Mouse (Mus musculus) large intestine, adult 2 months (tissue): ENCODE measurements around the gene Bclaf3. TPM values are rescaled to one million over a fixed set of nuclear protein-coding genes. Genes with fewer than 3 reads are reported as not detected.
A peak's percentile ranks its signal among the peaks of the same experiment; 100 is the strongest.

Experiments used
- DNase-seq: peaks from one replicate; pipeline ENCODE4 v3.0.0-alpha.2; 2012; ENCODE audit warnings: low read depth, low spot score
- WGBS: fragments of 180-500 bp; shearing (Covaris S2); methylation state at CpG from one replicate; pipeline ENCODE4 v1.1.7; 2018; 5-methylcytosine and 5-hydroxymethylcytosine counted together
- polyA plus RNA-seq: library from polyadenylated mRNA; depleted of rRNA; stranded (reverse); fragments of >200 nt; gene quantifications from 2 replicates; pipeline ENCODE4 v1.2.3, GENCODE M21; 2012; rRNA removed

Bclaf3 gene
- polyA plus RNA-seq, 1 experiment, result 1.1 TPM

- DNase-seq, result no peak
- WGBS, result 17% methylated on average over 12 of the region's 12 CpGs
Observed at GRCm38 (mm10) chrX:159626208-159626906, 99.9 kb downstream of the Bclaf3 start.

DNA sequence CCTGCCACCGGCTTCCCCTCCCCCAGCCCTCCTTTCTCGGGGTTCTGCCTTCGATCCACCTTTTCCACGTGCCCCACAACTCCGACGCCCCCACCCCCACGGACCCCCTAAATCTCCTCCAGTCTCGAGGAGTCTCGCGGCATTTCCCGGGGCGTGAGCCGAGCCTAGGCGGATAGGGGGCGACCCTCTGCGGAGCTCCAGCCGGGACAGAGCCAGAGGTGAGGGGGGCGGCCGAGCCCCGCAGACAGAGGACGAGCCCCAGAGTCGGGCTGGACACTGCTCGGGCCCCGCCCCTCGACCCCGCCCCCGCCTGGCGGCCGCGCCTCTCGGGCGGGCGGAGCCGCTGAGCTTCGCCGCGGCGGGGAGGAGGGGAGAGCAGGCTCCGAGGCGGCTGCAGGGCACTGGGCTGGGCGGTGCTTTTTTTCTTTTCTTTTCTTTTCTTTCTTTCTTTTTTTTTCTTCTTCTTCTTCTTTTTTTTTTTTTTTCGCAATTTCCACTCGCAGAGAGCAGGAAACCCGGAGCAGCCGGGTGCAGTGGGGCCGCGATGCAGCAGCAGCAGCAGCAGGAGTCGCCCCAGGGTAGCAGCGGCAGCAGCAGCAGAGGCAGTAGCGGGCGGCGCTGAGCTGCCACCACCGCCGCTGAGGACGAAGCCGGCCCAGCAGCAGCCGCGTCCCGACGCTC lies 100.6 kb downstream of the Bclaf3 start, which contains the start of gene Sh3kbp1:
Gene Sh3kbp1 (plus strand): TSS at position 366 of the 681 bp plus-strand sequence.
- WGBS, result 14% methylated on average over 60 of the region's 60 CpGs
- DNase-seq, result peak; percentile 8

GRCm38 (mm10) chrX:159627588-159628566 lies 101.4 kb downstream of the Bclaf3 start:
- DNase-seq, result no peak
- WGBS, result 19% methylated on average over 56 of the region's 56 CpGs

DNA sequence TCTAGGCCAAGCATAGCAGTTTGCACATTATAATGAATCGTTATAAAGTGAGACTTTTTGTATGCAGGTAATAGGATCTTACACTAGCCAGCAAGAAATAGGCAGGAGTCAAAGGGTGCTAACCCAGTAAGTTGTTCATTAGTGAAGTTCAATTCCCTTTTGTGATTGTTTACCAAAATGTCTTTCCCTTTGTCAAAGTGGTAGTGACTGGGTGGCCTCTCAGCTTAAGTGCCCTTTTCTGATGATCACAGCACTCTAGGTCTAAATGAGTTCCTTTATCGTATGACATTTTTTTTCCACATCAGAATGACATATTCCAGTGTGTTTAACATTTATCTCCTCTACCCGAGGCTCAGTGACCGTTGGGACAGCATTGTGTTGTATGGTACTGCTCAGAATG lies 102.1 kb downstream of the Bclaf3 start:
- WGBS, result 58% methylated on average over 4 of the region's 4 CpGs
- no peak for DNase-seq

- WGBS, result 81% methylated on average over 2 of the region's 2 CpGs
- DNase-seq, result no peak
Observed at GRCm38 (mm10) chrX:159629203-159629602, 102.7 kb downstream of the Bclaf3 start.

DNA sequence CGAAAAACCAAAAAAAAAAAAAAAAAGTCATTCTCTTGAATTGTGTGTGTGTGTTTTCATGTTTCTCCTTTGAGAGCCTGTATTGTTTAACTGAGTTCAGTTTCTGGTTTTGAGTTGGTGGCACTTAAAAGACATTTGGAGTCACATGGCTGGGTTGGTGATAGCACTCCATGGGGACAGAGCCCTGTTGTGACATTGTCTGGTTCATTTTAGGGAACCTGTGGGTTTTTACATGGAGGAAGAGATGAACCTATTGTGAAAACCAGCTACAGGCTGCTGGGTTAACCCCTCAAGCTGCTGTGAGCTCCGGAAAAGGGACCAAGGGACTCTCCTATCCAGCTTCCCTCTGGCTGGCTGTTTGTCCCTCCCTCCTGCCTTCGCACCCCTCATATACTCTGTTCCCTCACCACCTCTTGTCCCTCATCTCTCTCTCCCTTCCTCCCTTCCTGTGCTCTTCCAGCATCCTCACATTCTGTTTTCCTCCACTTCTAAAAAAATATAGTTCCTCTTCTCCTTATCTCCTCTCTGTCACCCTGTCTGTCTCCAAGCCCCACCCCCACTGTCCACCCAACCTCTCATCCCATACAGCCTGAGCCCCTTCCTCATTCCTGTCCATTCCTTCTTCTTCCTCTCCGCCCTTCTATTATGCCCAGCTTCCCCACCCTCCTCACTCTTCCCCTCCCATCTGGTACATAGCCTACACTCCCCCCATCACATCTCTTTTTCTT lies 112.2 kb downstream of the Bclaf3 start:
- no peak for DNase-seq
- WGBS, result 73% methylated on average over 4 of the region's 4 CpGs

- DNase-seq, result no peak
- 84% methylated on average over 4 of the region's 4 CpGs for WGBS
Observed at GRCm38 (mm10) chrX:159639991-159640390, 113.5 kb downstream of the Bclaf3 start.

Other genes starting within 250 kb of the Bclaf3 start
- gene Eif1ax, start 154.5 kb upstream of the Bclaf3 start, polyA plus RNA-seq, result 36.8 and 53.9 TPM in 2 replicates
- gene Map7d2, start 112.1 kb upstream of the Bclaf3 start, polyA plus RNA-seq, result 0.04 and 0.05 TPM in 2 replicates
- gene Sh3kbp1, start 100.6 kb downstream of the Bclaf3 start, polyA plus RNA-seq, result 6.9 and 7.4 TPM in 2 replicates